Mouse (Mus musculus): ENCODE data around the gene Col18a1.

- TF ChIP-seq POLR2A (IDR thresholded peaks at IDR 0.05; ENCODE audit: borderline replicate concordance, extremely low read depth, low read depth, low read length): no peak
- no peak for TF ChIP-seq CTCF (IDR thresholded peaks at IDR 0.05; ENCODE audit: insufficient read depth, low read length)
These were observed 27.1 kb upstream of the Col18a1 start for GRCm38 (mm10) chr10:77193495-77193894.

All from lung, adult 2 months (tissue).